Mouse (Mus musculus) myocyte (in vitro differentiated cells): ENCODE data around the gene Fam25c. TPM values are rescaled to one million over a fixed set of nuclear protein-coding genes. Genes with fewer than 3 reads are reported as not detected.

Experiments
- H3K27me3 ChIP-seq: one replicate; pipeline ENCODE4 v1.6.1; 2011; ENCODE audit not compliant: control insufficient read depth, insufficient read depth, insufficient read length
- H3K36me3 ChIP-seq: one replicate; pipeline ENCODE4 v1.6.1; 2011; ENCODE audit not compliant: control insufficient read depth, insufficient read depth
- H3K4me2 ChIP-seq: one replicate; pipeline ENCODE4 v1.6.1; 2011; ENCODE audit warnings: low read depth, control low read depth
- H3K4me3 ChIP-seq: one replicate; pipeline ENCODE4 v1.5.1; 2011; ENCODE audit warnings: mild to moderate bottlenecking, control low read depth, moderate library complexity
- H3K79me2 ChIP-seq: one replicate; pipeline ENCODE4 v1.6.1; 2011; ENCODE audit not compliant: control insufficient read depth, insufficient read depth
- H3ac ChIP-seq: one replicate; pipeline ENCODE4 v1.6.1; 2011; ENCODE audit not compliant: control insufficient read depth, insufficient read length
- CEBPB ChIP-seq: IDR thresholded peaks from 2 replicates; pipeline ENCODE4 v1.6.1; 2011; ENCODE audit warnings: mild to moderate bottlenecking, moderate library complexity; ENCODE audit not compliant: poor library complexity, insufficient read depth, severe bottlenecking
- E2F4 ChIP-seq: IDR thresholded peaks from one replicate; pipeline ENCODE4 v1.6.1; 2011; ENCODE audit warnings: mild to moderate bottlenecking, control low read depth, moderate library complexity; ENCODE audit not compliant: insufficient read depth
- MAX ChIP-seq: IDR thresholded peaks from one replicate; pipeline ENCODE4 v1.6.1; 2011; ENCODE audit warnings: low read depth, mild to moderate bottlenecking, control low read depth
- MYOD1 ChIP-seq, 3 experiments: IDR thresholded peaks; one replicate each; pipeline ENCODE4 v1.6.1; 2011; ENCODE audit warnings: control low read depth in 2 of 3, low read depth in 2 of 3, mild to moderate bottlenecking in 2 of 3, moderate library complexity in 1 of 3; ENCODE audit not compliant: insufficient read length in 2 of 3, control insufficient read depth in 1 of 3
- MYOG ChIP-seq, 3 experiments: IDR thresholded peaks; one replicate each; pipeline ENCODE4 v1.6.1; 2011; ENCODE audit warnings: control low read depth in 2 of 3, low read depth in 2 of 3, mild to moderate bottlenecking in 2 of 3; ENCODE audit not compliant: insufficient read length in 2 of 3, control insufficient read depth in 1 of 3, insufficient read depth in 1 of 3
- POLR2A ChIP-seq: IDR thresholded peaks from one replicate; pipeline ENCODE4 v1.6.1; 2011; ENCODE audit warnings: low read depth, mild to moderate bottlenecking, control low read depth, moderate library complexity; ENCODE audit not compliant: insufficient read length
- POLR2AphosphoS2 ChIP-seq: IDR thresholded peaks from one replicate; pipeline ENCODE4 v1.6.1; 2011; ENCODE audit warnings: low read depth, control low read depth; ENCODE audit not compliant: insufficient read length
- REST ChIP-seq: IDR thresholded peaks from one replicate; pipeline ENCODE4 v1.6.1; 2011; ENCODE audit warnings: mild to moderate bottlenecking, control low read depth, moderate library complexity; ENCODE audit not compliant: insufficient read depth, insufficient read length
- SRF ChIP-seq: IDR thresholded peaks from one replicate; pipeline ENCODE4 v1.6.1; 2011; ENCODE audit warnings: low read depth; ENCODE audit not compliant: control insufficient read depth, insufficient read length
- TCF12 ChIP-seq: IDR thresholded peaks from one replicate; pipeline ENCODE4 v1.6.1; 2011; ENCODE audit warnings: mild to moderate bottlenecking, control low read depth; ENCODE audit not compliant: poor library complexity, insufficient read depth, severe bottlenecking
- TCF3 ChIP-seq: IDR thresholded peaks from one replicate; pipeline ENCODE4 v1.6.1; 2011; ENCODE audit warnings: low read depth, control low read depth; ENCODE audit not compliant: insufficient read length
- USF1 ChIP-seq: IDR thresholded peaks from one replicate; pipeline ENCODE4 v1.6.1; 2011; ENCODE audit warnings: low read depth, mild to moderate bottlenecking, control low read depth, moderate library complexity
- polyA plus RNA-seq: library from polyadenylated mRNA; unstranded; fragments of >200 nt; fragmentation: generic; extraction: Trizol; gene quantifications from one replicate; pipeline ENCODE4 v1.2.1, GENCODE M21; 2012; ENCODE audit warnings: missing spikeins

The Fam25c gene
- polyA plus RNA-seq, 1 experiment = not detected

- Histone ChIP-seq H3K27me3 (no peaks in the 10 kb centered on the region), H3K4me3 (peak overlapping the region; percentile 22), H3ac (peak overlapping the region; percentile 11), H3K79me2 (no peaks in the 10 kb centered on the region), H3K4me2 (peak overlapping the region; percentile 90), H3K36me3 (no peaks in the 10 kb centered on the region)
- TF ChIP-seq REST (no peak), MYOD1 (IDR thresholded peaks at IDR 0.05; ENCODE audit: control insufficient read depth in 1 of 3, insufficient read length in 2 of 3, low read depth in 2 of 3) (no peak), SRF (no peak), E2F4 (no peak), MAX (no peak), POLR2AphosphoS2 (no peak), TCF12 (no peak), USF1 (no peak), CEBPB (no peak), POLR2A (no peak), MYOG (IDR thresholded peaks at IDR 0.05; ENCODE audit: control insufficient read depth in 1 of 3, insufficient read depth in 1 of 3, insufficient read length in 2 of 3, low read depth in 2 of 3) (no peak), TCF3 (no peak)
Measured at GRCm38 (mm10) chr14:34362726-34363445, 7.7 kb upstream of the Fam25c start.

- TF ChIP-seq MYOG (IDR thresholded peaks at IDR 0.05; ENCODE audit: control insufficient read depth in 1 of 3, insufficient read depth in 1 of 3, insufficient read length in 2 of 3, low read depth in 2 of 3) (no peak), CEBPB (no peak), TCF12 (no peak), POLR2AphosphoS2 (no peak), USF1 (no peak), TCF3 (no peak), MYOD1 (IDR thresholded peaks at IDR 0.05; ENCODE audit: control insufficient read depth in 1 of 3, insufficient read length in 2 of 3, low read depth in 2 of 3) (no peak), MAX (no peak), SRF (no peak), E2F4 (no peak), POLR2A (no peak), REST (no peak)
- peak overlapping the region; percentile 22 for H3K4me3 ChIP-seq
Measured at GRCm38 (mm10) chr14:34362135-34362534, 6.9 kb upstream of the Fam25c start.

GRCm38 (mm10) chr14:34360251-34360650 lies 5.0 kb upstream of the Fam25c start:
- Histone ChIP-seq H3K4me3 (no peak overlapping the region), H3ac (no peak overlapping the region), H3K27me3 (no peaks in the 10 kb centered on the region), H3K4me2 (no peak overlapping the region), H3K79me2 (no peaks in the 10 kb centered on the region), H3K36me3 (no peaks in the 10 kb centered on the region)
- no peak for TF ChIP-seq SRF

More at GRCm38 (mm10) chr14:34362135-34362534, 6.9 kb upstream of the Fam25c start:
- Histone ChIP-seq H3ac (no peak overlapping the region), H3K36me3 (no peaks in the 10 kb centered on the region), H3K4me2 (peak overlapping the region; percentile 90), H3K27me3 (no peaks in the 10 kb centered on the region), H3K79me2 (no peaks in the 10 kb centered on the region)

GRCm38 (mm10) chr14:34359676-34360244 lies 4.5 kb upstream of the Fam25c start:
- Histone ChIP-seq H3K27me3 (no peaks in the 10 kb centered on the region), H3ac (no peak overlapping the region), H3K36me3 (no peaks in the 10 kb centered on the region), H3K4me3 (no peak overlapping the region), H3K4me2 (no peak overlapping the region), H3K79me2 (no peaks in the 10 kb centered on the region)
- no peak for TF ChIP-seq MYOG (IDR thresholded peaks at IDR 0.05; ENCODE audit: control insufficient read depth in 1 of 3, insufficient read depth in 1 of 3, insufficient read length in 2 of 3, low read depth in 2 of 3)
- TF ChIP-seq CEBPB = no peak
- no peak for TF ChIP-seq POLR2A
- TF ChIP-seq TCF3 = no peak
- no peak for TF ChIP-seq USF1
- TF ChIP-seq MAX = no peak

GRCm38 (mm10) chr14:34357671-34358455 lies 2.6 kb upstream of the Fam25c start:
- no peaks in the 10 kb centered on the region for H3K27me3 ChIP-seq
- H3ac ChIP-seq = no peak overlapping the region
- H3K36me3 ChIP-seq = no peaks in the 10 kb centered on the region
- TF ChIP-seq CEBPB = no peak
- H3K79me2 ChIP-seq = no peaks in the 10 kb centered on the region
- no peak overlapping the region for H3K4me2 ChIP-seq
- H3K4me3 ChIP-seq = no peak overlapping the region
